Mouse (Mus musculus) midbrain, embryonic 16.5 days (tissue): ENCODE results near the gene Pkdrej. TPM values are rescaled to one million over a fixed set of nuclear protein-coding genes. Genes with fewer than 3 reads are reported as not detected.
"Not testable (repeated sequence)": the region's sequence is repeated elsewhere in the genome, so short reads cannot be mapped to it uniquely, and the experiment has no call there.

Source experiments
- ATAC-seq: fragments of 200-750 bp; cut with Nextera tagmentation; 2 replicates; pipeline ENCODE4 v1.8.0; 2017; ENCODE audit warnings: moderate TSS enrichment
- H3K27ac ChIP-seq: fragments of 300-500 bp; sonication (generic); 2 replicates; pipeline ENCODE4 v1.5.1; 2014; ENCODE audit warnings: mild to moderate bottlenecking, low read length, mixed read lengths
- H3K27me3 ChIP-seq: fragments of 300-500 bp; sonication (generic); 2 replicates; pipeline ENCODE4 v1.6.1; 2014; ENCODE audit warnings: low read depth, low read length, mixed read lengths; ENCODE audit not compliant: control insufficient read depth, insufficient read depth
- H3K36me3 ChIP-seq: fragments of 300-500 bp; sonication (generic); 2 replicates; pipeline ENCODE4 v1.6.1; 2014; ENCODE audit warnings: mild to moderate bottlenecking, low read length, moderate library complexity, mixed read lengths; ENCODE audit not compliant: control insufficient read depth, insufficient read depth
- H3K4me1 ChIP-seq: fragments of 300-500 bp; sonication (generic); 2 replicates; pipeline ENCODE4 v1.6.1; 2014; ENCODE audit warnings: mild to moderate bottlenecking, low read length, mixed read lengths; ENCODE audit not compliant: control insufficient read depth, insufficient read depth
- H3K4me2 ChIP-seq: fragments of 300-500 bp; sonication (generic); 2 replicates; pipeline ENCODE4 v1.6.1; 2014; ENCODE audit warnings: mild to moderate bottlenecking, low read length, mixed read lengths
- H3K4me3 ChIP-seq: fragments of 300-500 bp; sonication (generic); 2 replicates; pipeline ENCODE4 v1.5.1; 2014; ENCODE audit warnings: low read depth, mild to moderate bottlenecking, low read length, moderate library complexity, mixed read lengths
- H3K9ac ChIP-seq: fragments of 300-500 bp; sonication (generic); 2 replicates; pipeline ENCODE4 v1.6.1; 2014; ENCODE audit warnings: low read depth, low read length, mixed read lengths
- H3K9me3 ChIP-seq: fragments of 300-500 bp; sonication (generic); replicated peaks from 2 replicates; pipeline ENCODE4 v1.6.1; 2014; ENCODE audit warnings: mild to moderate bottlenecking, low read length, mixed read lengths; ENCODE audit not compliant: control insufficient read depth, poor library complexity, severe bottlenecking
- WGBS: fragments of 180-500 bp; shearing (Covaris S2); extraction: QIAGEN DNeasy Blood & Tissue Kit; methylation state at CpG from one replicate; pipeline ENCODE4 v1.1.7; 2014; 5-methylcytosine and 5-hydroxymethylcytosine counted together
- polyA plus RNA-seq: library from polyadenylated mRNA; unstranded; fragments of >200 nt; fragmentation: Nextera tagmentation; extraction: Ambion mirVana; gene quantifications from 2 replicates; pipeline ENCODE4 v1.2.1, GENCODE M21; 2015

Gene Pkdrej
- 0.05 TPM in 1 of 2 replicates, not detected in the other for polyA plus RNA-seq

GRCm38 (mm10) chr15:85821203-85822010, at the start of gene Pkdrej:
Gene Pkdrej, minus strand, starts transcription at chr15:85821734.
- peak within 1 kb of the TSS; percentile 42 for H3K4me3 ChIP-seq
- peak within 1 kb of the TSS; percentile 57 for H3K9ac ChIP-seq
- H3K4me2 ChIP-seq = peak within 1 kb of the TSS; percentile 71
- WGBS = 2% methylated on average over 58 of the region's 65 CpGs
- no peaks in the 10 kb centered on the region for H3K9me3 ChIP-seq
- peaks cover 3% of the 10 kb centered on the region; the same call in 1 of the 2 replicates for H3K4me1 ChIP-seq
- no peak within 1 kb of the TSS for H3K27ac ChIP-seq
- no peaks in the 10 kb centered on the region; the same call in none of the 2 replicates for H3K27me3 ChIP-seq
- H3K36me3 ChIP-seq = no peaks in the 10 kb centered on the region
- ATAC-seq = peak; percentile 42; the same call in 1 of the 2 replicates

- Histone ChIP-seq H3K4me3 (no peak overlapping the region), H3K27ac (no peak overlapping the region), H3K27me3 (no peaks in the 10 kb centered on the region), H3K4me1 (no peaks in the 10 kb centered on the region), H3K9ac (no peak overlapping the region), H3K9me3 (no peaks in the 10 kb centered on the region), H3K4me2 (no peak overlapping the region), H3K36me3 (no peaks in the 10 kb centered on the region)
- ATAC-seq = no peak
- 46% methylated on average over 6 of the region's 6 CpGs for WGBS
Observed at GRCm38 (mm10) chr15:85867696-85868095, 46.2 kb upstream of the Pkdrej start.

GRCm38 (mm10) chr15:85865913-85866312, 44.4 kb upstream of the Pkdrej start:
- WGBS = 92% methylated on average over 7 of the region's 7 CpGs

GRCm38 (mm10) chr15:85859490-85860031, 38.0 kb upstream of the Pkdrej start, which contains the start of gene Gtse1:
Gene Gtse1, plus strand, starts transcription at chr15:85859745.
- Histone ChIP-seq H3K27ac (peak within 1 kb of the TSS; percentile 85), H3K27me3 (no peaks in the 10 kb centered on the region), H3K4me2 (peak within 1 kb of the TSS; percentile 81), H3K4me1 (peaks cover 14% of the 10 kb centered on the region), H3K9me3 (no peaks in the 10 kb centered on the region), H3K4me3 (peak within 1 kb of the TSS; percentile 67), H3K36me3 (no peaks in the 10 kb centered on the region), H3K9ac (peak within 1 kb of the TSS; percentile 72)
- under 1% methylated on average over 42 of the region's 42 CpGs for WGBS
- peak; percentile 99 for ATAC-seq

More at GRCm38 (mm10) chr15:85865913-85866312, 44.4 kb upstream of the Pkdrej start:
- H3K9me3 ChIP-seq, H3K36me3 ChIP-seq, H3K27me3 ChIP-seq, H3K4me1 ChIP-seq, H3K4me2 ChIP-seq, ATAC-seq, H3K4me3 ChIP-seq, H3K9ac ChIP-seq, H3K27ac ChIP-seq: not testable (repeated sequence)

GRCm38 (mm10) chr15:85858980-85859489, 37.5 kb upstream of the Pkdrej start:
- ATAC-seq = peak; percentile 15; the same call in 1 of the 2 replicates
- 9% methylated on average over 15 of the region's 15 CpGs for WGBS

GRCm38 (mm10) chr15:85851656-85852392, 30.3 kb upstream of the Pkdrej start:
- H3K27me3 ChIP-seq = no peaks in the 10 kb centered on the region
- H3K36me3 ChIP-seq = peaks cover 6% of the 10 kb centered on the region; the same call in 1 of the 2 replicates
- H3K9me3 ChIP-seq = no peaks in the 10 kb centered on the region
- no peak overlapping the region for H3K27ac ChIP-seq
- H3K4me3 ChIP-seq = no peak overlapping the region
- no peak overlapping the region for H3K9ac ChIP-seq
- no peak for ATAC-seq
- no peak overlapping the region for H3K4me2 ChIP-seq
- H3K4me1 ChIP-seq = no peaks in the 10 kb centered on the region
- WGBS = 83% methylated on average over 12 of the region's 12 CpGs

More at GRCm38 (mm10) chr15:85858980-85859489, 37.5 kb upstream of the Pkdrej start:
- Histone ChIP-seq H3K9ac (peak overlapping the region; percentile 72), H3K4me1 (peaks cover 14% of the 10 kb centered on the region), H3K27ac (peak overlapping the region; percentile 85), H3K27me3 (no peaks in the 10 kb centered on the region), H3K9me3 (no peaks in the 10 kb centered on the region), H3K4me3 (peak overlapping the region; percentile 67), H3K36me3 (no peaks in the 10 kb centered on the region), H3K4me2 (peak overlapping the region; percentile 69)

GRCm38 (mm10) chr15:85845071-85845470, 23.5 kb upstream of the Pkdrej start:
- no peak overlapping the region for H3K27ac ChIP-seq
- no peaks in the 10 kb centered on the region for H3K9me3 ChIP-seq

GRCm38 (mm10) chr15:85841796-85842360, 20.3 kb upstream of the Pkdrej start:
- H3K9ac ChIP-seq = no peak overlapping the region
- no peaks in the 10 kb centered on the region for H3K36me3 ChIP-seq
- no peak for ATAC-seq
- no peak overlapping the region for H3K4me3 ChIP-seq
- H3K27ac ChIP-seq = no peak overlapping the region
- WGBS = 86% methylated on average over 5 of the region's 5 CpGs
- H3K27me3 ChIP-seq = no peaks in the 10 kb centered on the region
- no peaks in the 10 kb centered on the region for H3K4me1 ChIP-seq
- H3K4me2 ChIP-seq = no peak overlapping the region
- no peaks in the 10 kb centered on the region for H3K9me3 ChIP-seq

More at GRCm38 (mm10) chr15:85845071-85845470, 23.5 kb upstream of the Pkdrej start:
- Histone ChIP-seq H3K27me3 (no peaks in the 10 kb centered on the region), H3K36me3 (peaks cover 2% of the 10 kb centered on the region; the same call in 1 of the 2 replicates), H3K9ac (no peak overlapping the region; the same call in 1 of the 2 replicates), H3K4me2 (no peak overlapping the region), H3K4me3 (no peak overlapping the region), H3K4me1 (no peaks in the 10 kb centered on the region)
- ATAC-seq = no peak
